Mouse (Mus musculus) CD4-positive helper T cell, adult 2 months (primary cell): ENCODE results near the gene Gm11213.
A peak's percentile ranks its signal among the peaks of the same experiment; 100 is the strongest.

ENCODE experiments used
- DNase-seq: peaks from one replicate; pipeline ENCODE4 v3.0.0-alpha.2; 2012; ENCODE audit warnings: low read depth, missing footprints, low spot score

Gene Gm11213

GRCm38 (mm10) chr4:63580078-63580477 lies 25.0 kb downstream of the Gm11213 start:
- DNase-seq = no peak

DNA sequence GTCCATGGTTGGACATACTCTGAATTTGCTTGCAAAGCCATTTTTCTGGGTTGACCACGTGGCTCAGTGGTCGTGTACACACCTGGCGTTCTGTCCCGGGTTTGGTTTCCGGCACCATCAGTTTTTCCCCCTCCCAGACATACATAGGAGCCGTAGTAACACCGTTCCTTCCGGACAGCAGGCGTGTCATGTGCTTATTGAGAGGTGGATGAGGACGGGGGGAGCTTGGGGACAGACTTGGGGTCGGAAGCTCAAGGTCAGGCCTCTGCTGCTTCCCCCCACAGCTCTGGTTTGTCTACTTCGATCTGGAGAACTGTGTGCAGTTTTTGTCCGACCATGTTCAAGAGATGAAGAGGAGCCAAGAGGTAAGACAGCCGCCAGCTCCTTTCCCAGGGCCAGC lies 25.4 kb downstream of the Gm11213 start:
- DNase-seq = no peak

DNA sequence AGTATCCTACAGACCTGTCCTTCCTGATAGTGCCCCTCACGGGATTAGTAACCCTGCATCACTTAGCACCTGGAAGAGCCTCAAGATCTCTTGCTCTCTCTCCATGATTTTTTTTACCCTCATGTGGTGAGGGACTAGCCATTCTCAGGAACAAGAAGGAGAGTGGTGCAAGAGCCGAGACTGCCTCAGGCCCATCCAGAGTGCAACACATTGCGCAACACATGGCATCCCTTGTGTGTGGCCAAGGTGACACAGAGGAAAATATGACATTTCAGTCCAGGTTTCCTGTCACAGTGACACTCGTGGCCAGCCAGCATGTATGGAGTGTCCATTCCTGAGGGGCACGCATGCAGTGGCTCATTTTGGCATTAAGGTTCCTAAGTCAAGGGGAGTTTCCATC lies 32.4 kb downstream of the Gm11213 start:
- DNase-seq = no peak

DNA sequence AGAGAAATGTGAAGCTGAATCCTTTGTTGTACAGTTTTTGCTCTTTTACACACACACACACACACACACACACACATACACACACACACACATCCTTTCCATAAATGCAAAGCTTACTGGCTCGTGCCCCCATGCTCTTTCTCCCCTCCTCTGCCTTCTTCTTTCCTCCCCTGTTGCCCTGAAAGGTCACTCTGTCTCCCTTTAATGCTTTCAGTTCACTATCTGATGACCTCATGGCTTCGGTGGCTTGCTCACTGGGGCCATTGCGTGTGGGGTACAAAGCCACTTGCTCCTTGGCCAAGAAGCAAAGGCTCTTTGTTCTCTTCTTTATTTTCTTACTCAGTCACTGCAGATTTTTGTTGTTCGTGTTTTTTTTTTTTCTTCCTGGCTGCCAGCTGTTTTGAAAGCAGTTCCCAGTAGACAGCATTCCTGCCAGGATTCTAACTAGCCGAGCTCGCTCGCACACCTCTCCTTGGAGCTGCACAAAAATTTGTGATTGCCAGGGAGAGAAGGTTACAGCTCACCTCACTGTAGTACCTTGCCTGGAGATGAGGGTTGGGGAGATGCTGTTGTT lies 34.8 kb downstream of the Gm11213 start:
- no peak for DNase-seq

DNA sequence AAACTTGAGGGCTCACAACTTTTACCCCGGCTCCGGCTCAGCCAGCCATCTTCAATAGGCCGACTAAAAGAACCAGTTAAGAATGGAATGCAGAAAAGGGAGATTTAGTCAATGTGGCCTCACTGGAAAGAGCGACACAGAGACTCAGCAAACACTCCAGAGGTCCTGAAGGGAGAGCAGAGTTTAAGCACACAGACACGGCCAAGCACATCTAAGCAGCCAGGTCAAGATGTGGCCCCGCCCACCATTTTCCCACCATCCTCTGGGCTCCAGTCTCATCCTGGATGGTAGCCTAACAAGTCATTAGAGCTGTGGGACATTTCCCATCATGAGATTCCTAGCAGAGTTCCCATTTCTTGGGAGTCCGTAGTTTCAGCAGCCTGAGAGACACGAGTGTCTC lies 35.7 kb downstream of the Gm11213 start:
- DNase-seq = no peak

- DNase-seq = no peak
These were observed 37.2 kb downstream of the Gm11213 start for GRCm38 (mm10) chr4:63567712-63568390.

DNA sequence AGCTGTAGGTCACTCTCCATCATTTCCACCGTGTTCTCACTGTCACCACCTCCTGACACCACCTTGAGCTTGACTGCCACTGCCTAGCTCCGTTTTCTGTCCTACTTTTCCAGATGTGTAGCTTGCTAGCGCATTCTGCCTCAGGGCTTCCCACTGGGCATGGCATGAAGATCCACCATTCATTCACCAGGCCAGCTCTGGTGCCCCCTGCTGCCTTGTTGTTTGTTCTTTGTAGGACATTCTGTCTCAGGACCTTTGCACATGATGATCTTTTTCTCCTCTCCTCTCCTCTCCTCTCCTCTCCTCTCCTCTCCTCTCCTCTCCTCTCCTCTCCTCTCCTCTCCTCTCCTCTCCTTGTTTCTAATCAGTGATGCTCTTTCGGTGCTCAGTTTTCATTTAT lies 42.3 kb downstream of the Gm11213 start:
- no peak for DNase-seq

- peak; percentile 62 for DNase-seq
These were observed 43.0 kb downstream of the Gm11213 start for GRCm38 (mm10) chr4:63561861-63562675.

DNA sequence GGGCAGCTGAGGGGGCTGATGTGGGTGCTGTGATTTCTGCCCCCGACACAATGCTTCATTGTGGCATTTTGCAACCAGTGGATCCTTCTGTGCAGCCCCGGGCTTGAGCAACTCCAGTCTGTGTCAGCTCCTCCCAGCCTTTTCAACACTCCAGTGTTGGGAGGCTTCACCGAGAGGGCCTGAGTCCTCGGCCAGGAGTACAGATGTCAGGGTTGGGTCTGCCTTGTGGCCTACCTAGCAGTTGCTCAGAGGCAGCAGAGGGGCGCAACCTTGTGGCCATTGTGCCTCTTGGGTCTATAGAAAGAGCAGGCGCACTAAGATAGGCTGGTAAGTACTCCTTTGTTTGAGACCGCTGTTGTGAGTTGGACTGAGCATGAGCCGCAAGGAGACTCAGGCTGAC lies 45.0 kb downstream of the Gm11213 start:
- DNase-seq = peak; percentile 33

DNA sequence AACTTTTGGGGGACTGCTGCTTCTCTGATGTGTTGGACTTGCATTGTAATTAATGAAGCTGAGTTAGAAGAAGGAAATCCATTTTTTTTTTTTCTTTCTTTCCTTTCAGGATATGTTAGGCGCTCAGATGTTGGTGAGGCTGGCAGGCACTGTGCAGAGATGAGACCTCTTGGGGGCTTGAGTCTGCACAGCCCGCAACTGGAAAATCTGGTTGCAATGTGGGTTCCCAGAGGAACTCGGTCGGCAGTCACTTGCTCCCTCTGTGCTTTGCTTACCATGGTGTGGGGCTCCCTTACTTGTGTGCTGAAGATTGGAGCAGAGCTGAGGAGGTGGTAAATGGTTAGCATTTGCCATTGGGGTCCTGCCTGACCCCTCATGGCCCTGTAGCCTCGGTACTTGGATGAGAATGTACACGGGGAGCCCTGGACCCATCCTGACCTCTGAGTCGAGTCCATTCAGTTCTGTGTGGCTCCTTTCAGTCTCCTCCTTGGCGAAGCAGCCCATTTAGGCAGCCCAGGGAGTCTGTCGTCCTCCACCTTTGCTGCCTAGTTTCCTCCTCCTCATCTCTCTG lies 45.8 kb downstream of the Gm11213 start:
- DNase-seq = no peak

- DNase-seq = peak; percentile 87
These were observed 46.5 kb downstream of the Gm11213 start, which contains the start of gene Tmem268 for GRCm38 (mm10) chr4:63558407-63559081. TSS of gene Tmem268 (plus strand) at chr4:63558781.

DNA sequence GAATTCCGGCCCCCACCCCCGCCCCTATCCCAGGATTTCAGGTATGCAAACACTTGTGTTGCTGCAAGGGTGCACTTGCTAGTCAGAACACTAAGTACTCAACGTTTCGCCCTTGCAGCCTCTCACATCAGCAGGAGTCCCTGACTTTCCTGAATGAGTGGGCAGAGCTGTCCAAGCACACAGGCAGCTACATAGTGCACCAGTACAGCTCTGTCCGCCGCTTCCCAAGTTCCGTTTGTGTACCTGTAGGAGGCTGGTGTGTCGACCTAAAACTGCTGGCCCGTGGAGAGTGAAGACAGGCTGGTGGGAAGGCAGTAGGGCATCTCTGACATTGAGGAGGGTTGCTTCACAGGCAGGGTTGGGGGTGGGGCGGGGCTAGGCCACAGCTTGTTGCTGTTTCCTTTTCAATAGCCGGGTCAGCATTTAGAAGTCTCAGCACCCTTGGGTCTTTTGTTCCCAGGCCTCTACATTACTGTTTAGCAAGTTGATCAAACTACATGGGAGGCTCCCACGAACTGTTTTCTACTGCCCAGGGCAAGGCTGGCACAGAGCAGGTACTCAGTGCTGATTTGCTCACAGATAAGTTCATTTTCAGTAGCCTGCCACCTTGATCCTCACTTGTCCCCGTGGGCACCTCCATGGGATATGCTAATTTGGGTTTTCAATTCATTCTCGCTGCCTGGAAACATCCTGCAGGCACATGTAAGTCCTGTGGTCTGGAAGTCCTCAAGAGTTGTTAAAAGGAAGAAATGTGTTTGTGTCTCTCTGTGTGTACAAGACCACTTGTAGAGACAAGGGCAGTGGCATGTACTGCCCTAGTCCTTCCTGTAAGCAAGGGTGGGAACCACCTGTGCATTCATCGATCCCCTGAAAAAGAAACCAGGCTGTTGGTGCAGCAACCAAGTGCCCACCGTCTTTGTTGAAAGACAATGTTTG lies 47.7 kb downstream of the Gm11213 start:
- peak; percentile 20 for DNase-seq

DNA sequence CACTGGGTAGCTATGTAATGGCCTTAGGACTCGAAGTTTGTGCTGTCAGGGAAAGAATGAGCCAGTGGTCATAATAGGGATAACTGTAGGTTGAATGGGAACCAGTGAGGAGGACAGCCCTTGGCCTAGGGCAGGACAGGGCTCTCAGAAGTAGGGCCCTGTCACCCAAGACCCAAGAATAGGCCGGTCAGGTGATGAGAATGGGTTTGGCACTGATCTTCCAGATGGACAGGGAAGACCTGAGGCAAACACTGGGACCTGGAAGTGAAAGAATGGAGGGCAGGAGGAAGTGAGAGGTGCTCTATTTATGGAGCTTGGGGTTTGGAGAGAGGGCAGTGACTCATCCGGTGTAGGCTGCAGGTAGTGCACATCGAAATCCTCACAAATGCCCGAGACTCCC lies 48.4 kb downstream of the Gm11213 start:
- no peak for DNase-seq

GRCm38 (mm10) chr4:63555111-63555510 lies 50.0 kb downstream of the Gm11213 start:
- no peak for DNase-seq

- no peak for DNase-seq
These were observed 50.4 kb downstream of the Gm11213 start for GRCm38 (mm10) chr4:63554616-63555015.

DNA sequence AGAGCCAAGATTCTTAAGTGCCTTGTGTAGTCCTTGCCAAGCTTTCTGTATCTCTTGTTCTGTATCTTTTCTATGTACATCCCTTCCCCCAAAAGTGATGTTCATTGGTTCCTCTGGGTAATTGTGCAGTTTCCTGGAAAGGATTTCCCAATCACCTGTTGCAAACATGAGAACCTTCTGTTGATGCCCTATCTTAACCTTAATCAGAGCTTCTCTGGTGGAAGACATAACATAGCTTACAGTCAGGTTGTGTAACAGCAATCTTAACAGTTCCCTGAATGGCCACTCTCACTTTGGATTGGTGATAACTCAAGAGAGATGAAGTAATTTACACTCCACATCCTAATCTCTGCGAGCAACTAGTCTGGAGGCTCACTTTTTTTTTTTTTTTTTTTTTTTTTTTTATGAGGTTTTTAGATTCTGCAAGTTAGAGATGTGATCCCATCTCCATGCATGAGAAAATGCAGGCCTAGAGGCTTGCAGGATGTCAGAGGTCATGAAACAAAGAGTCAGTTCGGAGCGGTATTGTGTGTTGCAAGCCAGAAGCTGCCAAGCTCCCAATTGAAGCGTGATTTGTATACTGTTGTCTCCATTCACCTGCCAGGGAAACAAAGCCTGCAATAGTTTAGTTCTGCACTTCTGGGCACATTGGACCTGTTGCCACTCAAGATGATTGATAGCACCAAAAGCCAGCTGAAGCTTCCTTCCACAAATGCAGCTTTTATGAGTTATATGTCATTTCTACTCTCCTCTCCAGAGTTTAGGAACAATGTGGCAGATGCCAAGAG lies 51.1 kb downstream of the Gm11213 start:
- no peak for DNase-seq

DNA sequence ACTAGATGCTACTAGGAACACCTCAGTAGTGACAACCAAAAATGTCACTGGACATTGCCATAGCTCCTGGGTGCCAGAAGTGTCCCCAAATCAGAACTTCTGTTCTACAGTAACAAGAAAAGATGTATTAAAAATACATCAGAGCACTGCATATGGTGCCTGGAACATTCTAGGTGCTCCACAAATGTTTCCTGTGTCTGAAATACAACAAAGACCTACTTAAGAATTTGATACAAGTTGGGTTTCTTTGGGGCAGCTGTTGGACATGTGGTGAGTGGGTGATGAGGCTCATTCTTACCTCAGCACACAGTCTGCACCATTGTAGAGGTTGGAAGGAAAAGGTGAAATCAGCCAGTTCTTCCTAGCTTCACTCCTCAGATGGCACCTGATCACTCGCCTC lies 52.2 kb downstream of the Gm11213 start:
- no peak for DNase-seq

GRCm38 (mm10) chr4:63550908-63551307 lies 54.2 kb downstream of the Gm11213 start:
- DNase-seq = no peak

DNA sequence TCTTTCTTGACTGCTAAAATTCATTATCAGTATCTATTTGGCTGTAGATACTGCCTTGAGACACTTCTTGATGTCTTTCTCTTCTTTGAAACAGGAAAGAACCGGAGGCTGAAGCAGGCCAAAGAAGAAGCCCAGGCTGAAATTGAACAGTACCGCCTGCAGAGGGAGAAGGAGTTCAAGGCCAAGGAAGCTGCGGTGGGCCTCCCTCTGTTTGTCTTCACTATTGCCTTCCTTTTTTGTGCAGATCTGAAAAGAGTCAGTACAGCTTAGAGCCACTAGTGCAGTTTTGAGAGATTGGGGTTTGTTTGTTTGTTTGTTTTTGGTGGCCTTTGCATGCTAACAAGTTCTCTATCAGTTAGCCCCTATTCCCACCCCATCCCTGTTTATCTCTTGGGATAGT lies 56.6 kb downstream of the Gm11213 start:
- DNase-seq = peak; percentile 45

GRCm38 (mm10) chr4:63547799-63548198 lies 57.3 kb downstream of the Gm11213 start:
- DNase-seq = no peak
